Mouse (Mus musculus) bone marrow, adult 2 months (tissue): ENCODE data around the gene Fabp2.

Experiments
- CTCF ChIP-seq: fragments of 200-500 bp; IDR thresholded peaks from 2 replicates; pipeline ENCODE4 v1.5.1; 2011; ENCODE audit warnings: low read length, control low read depth; ENCODE audit not compliant: control insufficient read depth, insufficient read depth
- POLR2A ChIP-seq: fragments of 200-500 bp; IDR thresholded peaks from 2 replicates; pipeline ENCODE4 v1.6.1; 2011; ENCODE audit warnings: low read depth, mild to moderate bottlenecking, control low read depth, low read length, borderline replicate concordance; ENCODE audit not compliant: control insufficient read depth

- TF ChIP-seq CTCF (no peak), POLR2A (no peak)
Measured at GRCm38 (mm10) chr3:122888371-122888819, 6.5 kb upstream of the Fabp2 start.
